Mouse (Mus musculus) WW6 (cell line): ENCODE results near the gene Mga.
A peak's percentile ranks its signal among the peaks of the same experiment; 100 is the strongest.

Experiments
- DNase-seq: peaks from one replicate; pipeline ENCODE4 v3.0.0-alpha.2; 2013; ENCODE audit warnings: low read depth, low spot score

Gene Mga

GRCm38 (mm10) chr2:119897090-119897732 lies at the start of gene Mga:
Gene Mga, plus strand, starts transcription at chr2:119897228.
- DNase-seq, result peak; percentile 96

DNA sequence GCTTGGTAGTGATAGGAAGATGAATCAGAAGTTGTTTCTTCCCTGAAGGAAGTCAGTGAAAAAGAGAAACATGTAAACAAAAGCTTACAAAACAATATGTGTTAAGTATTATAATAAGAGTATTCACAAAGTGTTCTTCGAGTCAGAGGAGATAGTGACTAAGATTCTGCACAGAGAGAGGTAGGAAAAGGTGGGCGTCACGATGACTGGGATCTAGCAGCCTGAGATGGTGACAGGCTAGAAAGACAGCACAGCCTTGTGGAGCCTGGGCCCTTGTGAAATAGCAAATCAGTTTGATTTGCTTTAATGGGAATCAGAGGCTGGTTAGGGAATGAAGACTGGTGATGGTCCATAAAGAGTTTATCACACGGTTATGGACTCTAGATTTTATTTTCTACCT lies 43.2 kb upstream of the Mga start:
- DNase-seq, result no peak

- no peak for DNase-seq
These were observed 41.6 kb upstream of the Mga start for GRCm38 (mm10) chr2:119855310-119855850.

- no peak for DNase-seq
These were observed 39.7 kb upstream of the Mga start for GRCm38 (mm10) chr2:119857341-119857740.

DNA sequence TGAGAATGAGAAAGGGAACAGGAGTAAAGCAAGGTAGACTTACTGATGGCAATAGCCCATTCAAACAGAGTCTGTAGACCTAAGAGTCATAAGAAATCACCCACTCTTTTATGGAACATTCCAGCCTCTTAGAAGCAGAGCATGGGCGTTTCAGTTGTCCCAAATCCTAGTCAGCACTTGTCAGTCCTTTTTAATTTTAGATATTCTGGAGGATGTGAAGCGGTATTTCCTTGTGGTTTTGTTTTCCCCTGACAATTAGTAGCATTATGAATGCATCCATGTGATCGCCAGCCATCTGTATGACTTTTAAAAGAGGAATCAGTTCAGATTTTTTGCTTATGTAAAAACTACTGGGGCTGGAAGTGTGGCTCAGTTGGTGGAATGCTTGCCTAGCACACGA lies 32.5 kb upstream of the Mga start:
- no peak for DNase-seq

DNA sequence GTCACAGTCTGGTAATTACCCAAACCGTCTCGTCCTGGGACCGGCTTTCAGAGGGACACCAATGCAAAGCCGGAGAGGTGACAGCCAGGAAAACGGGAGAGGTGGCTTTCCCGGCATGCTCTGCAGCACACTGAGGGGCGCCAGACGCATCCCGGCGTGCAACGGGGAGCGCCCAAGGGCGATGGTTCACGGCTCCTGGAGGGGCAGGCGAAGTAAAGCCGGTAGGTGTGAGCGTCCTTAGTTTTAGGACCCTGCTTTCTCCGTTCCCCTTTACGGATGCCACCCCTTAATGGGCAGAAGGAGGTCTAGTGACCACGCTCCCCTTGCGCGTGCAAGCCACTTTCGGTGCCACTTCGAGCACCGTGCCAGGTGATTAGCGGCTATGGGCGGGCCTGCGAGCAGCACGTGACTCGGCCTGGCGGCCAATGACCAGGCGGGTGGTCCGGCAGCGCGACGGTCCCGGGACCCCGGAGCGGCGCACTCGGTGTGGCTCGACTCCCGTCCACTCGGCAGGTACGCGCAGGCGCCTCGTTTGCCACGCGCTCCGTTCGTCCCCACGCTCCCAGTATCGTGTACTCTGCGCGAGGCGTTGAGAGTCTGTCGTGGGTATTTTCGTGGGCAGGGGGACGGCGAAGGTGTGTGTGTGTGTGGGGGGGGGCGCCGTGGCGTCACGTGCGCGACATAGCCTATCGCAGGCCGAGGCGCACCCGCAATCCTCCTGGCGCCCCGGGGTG lies 24.5 kb upstream of the Mga start:
- no peak for DNase-seq

GRCm38 (mm10) chr2:119873105-119873464 lies 23.9 kb upstream of the Mga start:
- peak; percentile 65 for DNase-seq

GRCm38 (mm10) chr2:119875981-119876380 lies 21.0 kb upstream of the Mga start:
- DNase-seq, result no peak

DNA sequence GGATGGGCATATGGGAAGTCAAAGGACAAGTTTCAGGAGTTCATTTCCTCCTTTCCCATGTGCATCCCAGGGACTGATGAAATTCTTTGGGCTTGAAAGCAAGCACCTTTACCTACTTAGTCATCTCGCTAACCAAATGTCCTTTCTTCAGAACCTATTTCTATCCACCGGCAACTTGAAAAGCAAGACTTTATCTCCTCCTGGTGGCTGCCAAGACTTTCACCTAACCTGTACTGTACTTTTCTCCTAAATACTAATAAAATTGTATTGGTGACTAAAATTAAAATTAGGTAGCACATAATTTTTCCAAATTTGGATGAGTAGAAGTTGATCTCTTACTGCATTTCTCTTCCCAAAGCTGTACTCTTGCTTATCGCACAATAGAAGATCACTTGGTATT lies 9.8 kb upstream of the Mga start:
- no peak for DNase-seq

- no peak for DNase-seq
These were observed 407 bp upstream of the Mga start for GRCm38 (mm10) chr2:119896553-119897089.

DNA sequence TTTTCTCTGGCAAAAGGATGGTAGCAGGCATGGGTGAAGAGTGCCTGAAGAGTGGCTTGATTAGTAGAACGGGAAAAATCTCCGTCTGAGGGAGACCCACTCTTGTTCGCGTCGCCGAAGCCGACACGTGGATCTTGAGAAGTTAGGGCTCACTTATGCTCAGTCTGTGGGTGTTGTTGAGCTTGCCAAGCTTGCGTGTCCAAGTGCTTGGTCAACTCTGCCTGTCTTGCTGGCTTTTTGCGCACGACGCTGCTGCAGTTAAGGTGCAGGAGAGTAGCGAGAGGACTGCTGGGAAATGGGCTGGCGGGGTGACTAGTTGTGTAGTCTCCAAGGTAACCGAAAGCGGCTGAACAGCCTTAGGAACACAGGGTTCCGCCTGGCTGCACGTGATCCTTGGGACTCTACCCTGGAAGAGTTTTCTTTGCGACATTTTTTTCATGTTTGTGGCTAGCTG lies 1.1 kb downstream of the Mga start:
- peak; percentile 74 for DNase-seq

DNA sequence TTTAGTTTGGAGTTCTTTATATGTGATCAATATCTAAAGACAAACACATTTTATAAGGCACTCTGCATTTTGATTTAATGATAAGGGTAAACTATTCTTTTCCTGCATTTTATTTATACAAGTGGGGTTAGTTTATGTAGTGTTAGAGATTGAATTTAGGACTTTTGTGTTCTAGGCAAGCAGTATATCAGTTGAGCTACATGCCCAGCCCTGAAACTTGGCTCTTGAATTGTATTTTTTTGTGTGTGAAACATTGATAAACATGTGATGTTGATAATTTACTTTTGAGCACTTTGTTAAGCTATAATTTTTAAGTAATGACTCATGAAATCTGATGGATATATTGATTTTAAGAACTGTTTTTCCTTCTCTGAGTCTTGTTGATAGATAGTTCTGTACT lies 19.0 kb downstream of the Mga start:
- DNase-seq, result no peak

- DNase-seq, result no peak
These were observed 20.8 kb downstream of the Mga start for GRCm38 (mm10) chr2:119917631-119918369.

- no peak for DNase-seq
These were observed 73.5 kb downstream of the Mga start for GRCm38 (mm10) chr2:119970571-119970970.

DNA sequence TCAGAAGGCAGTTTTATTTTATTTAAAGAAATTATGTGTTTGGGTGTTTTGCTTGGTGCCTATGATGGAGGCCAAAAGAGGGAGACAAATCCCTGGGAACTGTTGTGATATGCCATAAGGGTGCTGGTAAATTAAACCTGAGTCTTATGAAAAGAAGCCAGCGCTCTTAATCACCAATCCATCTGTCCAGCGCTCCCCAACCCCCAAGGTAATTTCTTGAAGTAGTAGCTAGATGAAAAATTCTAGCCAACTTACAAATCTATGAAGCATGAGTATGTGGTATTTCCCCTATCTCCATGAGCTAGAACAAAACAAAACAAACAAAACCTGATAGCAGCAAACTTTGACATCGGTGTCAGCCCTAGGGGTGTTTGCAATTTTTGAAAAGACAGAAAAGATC lies 74.3 kb downstream of the Mga start:
- DNase-seq, result no peak

- DNase-seq, result peak; percentile 90
These were observed 75.0 kb downstream of the Mga start for GRCm38 (mm10) chr2:119971837-119972536.

GRCm38 (mm10) chr2:119972537-119972879 lies 75.5 kb downstream of the Mga start, which contains the start of gene Mapkbp1:
Gene Mapkbp1, plus strand, starts transcription at chr2:119972699.
- no peak for DNase-seq

DNA sequence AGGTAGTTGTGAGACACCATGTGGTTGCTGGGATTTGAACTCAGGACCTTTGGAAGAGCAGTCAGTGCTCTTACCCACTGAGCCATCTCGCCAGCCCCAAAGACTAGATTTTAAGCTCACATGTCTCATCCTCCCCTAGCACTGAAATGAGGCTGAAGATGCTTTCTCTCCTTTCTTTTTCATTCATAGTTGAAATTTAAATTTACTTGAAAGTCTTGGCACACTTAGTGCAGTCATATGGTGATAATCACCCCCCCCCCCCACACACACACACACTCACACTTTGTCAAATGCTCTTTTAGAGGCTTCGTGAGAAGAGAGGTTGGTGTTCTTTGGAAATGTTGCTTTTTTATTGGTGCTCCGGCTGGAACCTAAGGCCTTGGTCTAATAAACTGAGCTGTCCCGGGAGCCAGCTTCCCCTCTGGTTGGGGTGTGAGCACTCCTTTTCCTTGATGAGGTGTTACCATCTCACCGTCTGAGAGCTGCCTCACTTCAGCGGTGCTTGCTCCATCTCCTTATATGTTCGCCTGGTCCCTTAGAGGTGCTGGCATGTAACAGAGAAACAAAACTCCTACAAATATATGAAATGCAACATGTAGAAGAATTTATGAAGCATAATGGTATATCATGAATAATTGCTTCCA lies 83.4 kb downstream of the Mga start:
- no peak for DNase-seq

DNA sequence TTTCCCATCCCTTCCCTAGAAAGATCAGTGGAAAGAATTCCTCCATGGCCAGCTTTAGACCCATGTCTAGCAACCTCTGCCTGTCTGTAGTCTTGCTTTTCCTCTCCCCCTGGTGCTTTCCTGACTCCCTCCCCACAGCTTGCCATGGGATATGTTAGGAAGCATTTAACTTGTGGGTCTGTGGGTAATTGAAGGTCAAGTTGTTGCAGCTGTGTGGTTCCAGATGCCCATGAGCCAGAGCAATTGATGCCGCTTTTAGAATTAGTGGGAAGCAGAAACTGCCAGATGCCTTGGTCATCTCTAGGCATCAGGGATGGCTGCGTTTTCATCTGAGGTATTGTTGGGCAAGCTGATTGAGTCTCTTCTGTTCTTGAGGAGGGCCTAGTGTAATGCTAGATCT lies 84.6 kb downstream of the Mga start:
- no peak for DNase-seq

GRCm38 (mm10) chr2:119985871-119986270 lies 88.8 kb downstream of the Mga start:
- DNase-seq, result no peak

GRCm38 (mm10) chr2:119986369-119986768 lies 89.3 kb downstream of the Mga start:
- DNase-seq, result no peak
